Mouse (Mus musculus) hematopoietic multipotent progenitor cell, adult 10-12 weeks (in vitro differentiated cells): ENCODE measurements around the gene Tomm20l. TPM values are rescaled to one million over a fixed set of nuclear protein-coding genes. Genes with fewer than 3 reads are reported as not detected.

ENCODE experiments used
- polyA plus RNA-seq: library from polyadenylated mRNA; stranded (reverse); fragments of >175 nt; gene quantifications from 2 replicates; pipeline ENCODE4 v1.2.3, GENCODE M21; 2012; ENCODE audit warnings: low replicate concordance

Tomm20l gene
- not detected in 2 replicates for polyA plus RNA-seq

GRCm38 (mm10) chr12:71111331-71111730, at the start of gene Tomm20l:
Tomm20l (plus strand) TSS chr12:71111428.

GRCm38 (mm10) chr12:71136130-71136973, 25.1 kb downstream of the Tomm20l start, which contains the start of the genes Timm9 and 2700049A03Rik:
Timm9 (minus strand) TSS chr12:71136684.
2700049A03Rik (plus strand) TSS chr12:71136848.

Other genes starting within 250 kb of the Tomm20l start
- 2.8 and 5.2 TPM in 2 replicates for gene Actr10, start 173.6 kb upstream of the Tomm20l start, polyA plus RNA-seq
- gene Psma3, start 136.8 kb upstream of the Tomm20l start, polyA plus RNA-seq: 3.1 and 21.7 TPM in 2 replicates
- gene Arid4a, start 95.4 kb upstream of the Tomm20l start, polyA plus RNA-seq: 18.9 and 24.4 TPM in 2 replicates
- 9.9 and 14.2 TPM in 2 replicates for gene Timm9, start 25.3 kb downstream of the Tomm20l start, polyA plus RNA-seq
- 0.26 and 0.54 TPM in 2 replicates for gene 2700049A03Rik, start 25.4 kb downstream of the Tomm20l start, polyA plus RNA-seq
- gene Dact1, start 198.5 kb downstream of the Tomm20l start, polyA plus RNA-seq: 0.18 and 0.46 TPM in 2 replicates